Mouse (Mus musculus) embryonic facial prominence, embryonic 15.5 days (tissue): ENCODE measurements around the gene Tas2r126. TPM values are rescaled to one million over a fixed set of nuclear protein-coding genes. Genes with fewer than 3 reads are reported as not detected.
A peak's percentile ranks its signal among the peaks of the same experiment; 100 is the strongest.

Experiments
- ATAC-seq: fragments of 200-750 bp; cut with Nextera tagmentation; 2 replicates; pipeline ENCODE4 v1.8.0; 2017; ENCODE audit warnings: low read depth, moderate TSS enrichment; ENCODE audit not compliant: insufficient number of reproducible peaks, low FRiP score, low TSS enrichment
- H3K27ac ChIP-seq: fragments of 300-500 bp; sonication (generic); replicated peaks from 2 replicates; pipeline ENCODE4 v1.5.1; 2015; ENCODE audit warnings: mild to moderate bottlenecking, inconsistent platforms
- H3K27me3 ChIP-seq: fragments of 300-500 bp; sonication (generic); 2 replicates; pipeline ENCODE4 v1.6.1; 2015; ENCODE audit warnings: inconsistent platforms
- H3K36me3 ChIP-seq: fragments of 300-500 bp; sonication (generic); 2 replicates; pipeline ENCODE4 v1.6.1; 2015; ENCODE audit warnings: mild to moderate bottlenecking, inconsistent platforms
- H3K4me1 ChIP-seq: fragments of 300-500 bp; sonication (generic); 2 replicates; pipeline ENCODE4 v1.6.1; 2015; ENCODE audit warnings: inconsistent platforms
- H3K4me2 ChIP-seq: fragments of 300-500 bp; sonication (generic); replicated peaks from 2 replicates; pipeline ENCODE4 v1.6.1; 2015; ENCODE audit warnings: mild to moderate bottlenecking, inconsistent platforms
- H3K4me3 ChIP-seq: fragments of 300-500 bp; sonication (generic); replicated peaks from 2 replicates; pipeline ENCODE4 v1.5.1; 2015; ENCODE audit warnings: mild to moderate bottlenecking, inconsistent platforms
- H3K9ac ChIP-seq: fragments of 300-500 bp; sonication (generic); 2 replicates; pipeline ENCODE4 v1.6.1; 2015; ENCODE audit warnings: inconsistent platforms
- H3K9me3 ChIP-seq: fragments of 300-500 bp; sonication (generic); replicated peaks from 2 replicates; pipeline ENCODE4 v1.6.1; 2016; ENCODE audit warnings: inconsistent platforms
- whole genome bisulfite sequencing: fragments of 180-500 bp; shearing (Covaris S2); methylation state at CpG from one replicate; pipeline ENCODE4 v1.1.7; 2015; 5-methylcytosine and 5-hydroxymethylcytosine counted together
- polyA plus RNA-seq: library from polyadenylated mRNA; unstranded; fragments of >200 nt; fragmentation: Nextera tagmentation; extraction: Ambion mirVana; gene quantifications from 2 replicates; pipeline ENCODE4 v1.2.1, GENCODE M21; 2015

The Tas2r126 gene
- polyA plus RNA-seq = not detected in 2 replicates

GRCm38 (mm10) chr6:42434446-42434845, at the start of gene Tas2r126:
TSS of gene Tas2r126 (plus strand) at chr6:42434535.
- Histone ChIP-seq H3K9ac (no peak within 1 kb of the TSS), H3K27me3 (no peaks in the 10 kb centered on the region), H3K4me1 (no peaks in the 10 kb centered on the region), H3K4me3 (no peak within 1 kb of the TSS), H3K27ac (no peak within 1 kb of the TSS), H3K4me2 (no peak within 1 kb of the TSS), H3K9me3 (no peaks in the 10 kb centered on the region), H3K36me3 (no peaks in the 10 kb centered on the region)
- 87% methylated on average over 6 of the region's 6 CpGs for WGBS
- ATAC-seq = no peak

GRCm38 (mm10) chr6:42385635-42386034, 48.7 kb upstream of the Tas2r126 start:
- WGBS = 66% methylated on average over 4 of the region's 4 CpGs
- no peak for ATAC-seq

GRCm38 (mm10) chr6:42391796-42392330, 42.5 kb upstream of the Tas2r126 start:
- Histone ChIP-seq H3K9ac (no peak overlapping the region), H3K9me3 (no peaks in the 10 kb centered on the region), H3K4me3 (no peak overlapping the region), H3K27me3 (no peaks in the 10 kb centered on the region), H3K27ac (no peak overlapping the region), H3K36me3 (no peaks in the 10 kb centered on the region), H3K4me1 (peaks cover 2% of the 10 kb centered on the region; the same call in 1 of the 2 replicates), H3K4me2 (no peak overlapping the region)
- WGBS = 42% methylated on average over 2 of the region's 2 CpGs
- ATAC-seq = no peak

More at GRCm38 (mm10) chr6:42385635-42386034, 48.7 kb upstream of the Tas2r126 start:
- Histone ChIP-seq H3K9me3 (no peaks in the 10 kb centered on the region), H3K4me2 (no peak overlapping the region), H3K27ac (no peak overlapping the region), H3K36me3 (no peaks in the 10 kb centered on the region), H3K9ac (no peak overlapping the region), H3K4me3 (no peak overlapping the region), H3K27me3 (no peaks in the 10 kb centered on the region), H3K4me1 (peaks cover 10% of the 10 kb centered on the region)

- Histone ChIP-seq H3K36me3 (no peaks in the 10 kb centered on the region), H3K27ac (peak overlapping the region; percentile 23; the same call in 1 of the 2 replicates), H3K27me3 (no peaks in the 10 kb centered on the region), H3K9ac (no peak overlapping the region), H3K4me1 (peaks cover 6% of the 10 kb centered on the region; the same call in 1 of the 2 replicates), H3K4me3 (no peak overlapping the region), H3K4me2 (no peak overlapping the region), H3K9me3 (no peaks in the 10 kb centered on the region)
- ATAC-seq = peak; percentile 69
- 41% methylated on average over 9 of the region's 9 CpGs for WGBS
Observed at GRCm38 (mm10) chr6:42395960-42396809, 38.1 kb upstream of the Tas2r126 start.

- 67% methylated on average over 3 of the region's 3 CpGs for WGBS
- H3K27ac ChIP-seq = peak overlapping the region; percentile 59
- H3K27me3 ChIP-seq = no peaks in the 10 kb centered on the region
- no peaks in the 10 kb centered on the region for H3K9me3 ChIP-seq
- peaks cover 6% of the 10 kb centered on the region; the same call in 1 of the 2 replicates for H3K4me1 ChIP-seq
- no peaks in the 10 kb centered on the region for H3K36me3 ChIP-seq
- H3K9ac ChIP-seq = no peak overlapping the region
- no peak overlapping the region for H3K4me3 ChIP-seq
- no peak overlapping the region for H3K4me2 ChIP-seq
- ATAC-seq = no peak
Observed at GRCm38 (mm10) chr6:42397041-42397657, 37.2 kb upstream of the Tas2r126 start.

- Histone ChIP-seq H3K27me3 (no peaks in the 10 kb centered on the region), H3K9ac (no peak overlapping the region), H3K36me3 (no peaks in the 10 kb centered on the region), H3K4me2 (no peak overlapping the region), H3K9me3 (no peaks in the 10 kb centered on the region), H3K4me1 (peaks cover 6% of the 10 kb centered on the region; the same call in 1 of the 2 replicates), H3K27ac (no peak overlapping the region), H3K4me3 (no peak overlapping the region)
- no peak for ATAC-seq
- WGBS = 85% methylated on average over 3 of the region's 3 CpGs
Observed at GRCm38 (mm10) chr6:42398285-42398684, 36.0 kb upstream of the Tas2r126 start.

GRCm38 (mm10) chr6:42398998-42399397, 35.3 kb upstream of the Tas2r126 start:
- no peak overlapping the region for H3K4me3 ChIP-seq
- H3K9me3 ChIP-seq = no peaks in the 10 kb centered on the region

GRCm38 (mm10) chr6:42399938-42400337, 34.4 kb upstream of the Tas2r126 start, which contains the start of gene Tas2r143:
TSS of gene Tas2r143 (plus strand) at chr6:42400238.
- Histone ChIP-seq H3K4me1 (peaks cover 6% of the 10 kb centered on the region; the same call in 1 of the 2 replicates), H3K27ac (no peak within 1 kb of the TSS), H3K4me3 (no peak within 1 kb of the TSS), H3K9me3 (no peaks in the 10 kb centered on the region), H3K4me2 (no peak within 1 kb of the TSS), H3K27me3 (no peaks in the 10 kb centered on the region), H3K36me3 (no peaks in the 10 kb centered on the region), H3K9ac (no peak within 1 kb of the TSS)
- ATAC-seq = no peak
- WGBS = 61% methylated on average over 1 of the region's 1 CpGs

More at GRCm38 (mm10) chr6:42398998-42399397, 35.3 kb upstream of the Tas2r126 start:
- peaks cover 6% of the 10 kb centered on the region; the same call in 1 of the 2 replicates for H3K4me1 ChIP-seq
- 83% methylated on average over 1 of the region's 1 CpGs for WGBS
- ATAC-seq = no peak
- H3K36me3 ChIP-seq = no peaks in the 10 kb centered on the region
- no peak overlapping the region for H3K4me2 ChIP-seq
- no peak overlapping the region for H3K9ac ChIP-seq
- no peaks in the 10 kb centered on the region for H3K27me3 ChIP-seq
- no peak overlapping the region for H3K27ac ChIP-seq

- 74% methylated on average over 2 of the region's 2 CpGs for WGBS
- no peak within 1 kb of the TSS for H3K9ac ChIP-seq
- H3K4me3 ChIP-seq = no peak within 1 kb of the TSS
- H3K27ac ChIP-seq = no peak within 1 kb of the TSS
- H3K27me3 ChIP-seq = no peaks in the 10 kb centered on the region
- no peak within 1 kb of the TSS for H3K4me2 ChIP-seq
- H3K9me3 ChIP-seq = no peaks in the 10 kb centered on the region
- H3K4me1 ChIP-seq = no peaks in the 10 kb centered on the region
- no peaks in the 10 kb centered on the region for H3K36me3 ChIP-seq
- ATAC-seq = no peak
Observed at GRCm38 (mm10) chr6:42405134-42405533, 29.2 kb upstream of the Tas2r126 start, which contains the start of gene Tas2r135. TSS of gene Tas2r135 (plus strand) at chr6:42405434.

GRCm38 (mm10) chr6:42419443-42419842, 14.9 kb upstream of the Tas2r126 start:
- H3K36me3 ChIP-seq = no peaks in the 10 kb centered on the region
- no peak overlapping the region for H3K9ac ChIP-seq
- no peaks in the 10 kb centered on the region for H3K27me3 ChIP-seq
- no peak for ATAC-seq
- no peak overlapping the region for H3K4me2 ChIP-seq
- no peaks in the 10 kb centered on the region for H3K9me3 ChIP-seq
- H3K4me3 ChIP-seq = no peak overlapping the region
- H3K27ac ChIP-seq = no peak overlapping the region
- WGBS = 83% methylated on average over 2 of the region's 2 CpGs
- H3K4me1 ChIP-seq = no peaks in the 10 kb centered on the region

GRCm38 (mm10) chr6:42421439-42421838, 12.9 kb upstream of the Tas2r126 start:
- Histone ChIP-seq H3K4me1 (no peaks in the 10 kb centered on the region), H3K27ac (no peak overlapping the region), H3K4me3 (no peak overlapping the region), H3K4me2 (no peak overlapping the region), H3K27me3 (no peaks in the 10 kb centered on the region), H3K9me3 (no peaks in the 10 kb centered on the region), H3K36me3 (no peaks in the 10 kb centered on the region), H3K9ac (no peak overlapping the region)
- WGBS = 70% methylated on average over 2 of the region's 2 CpGs
- no peak for ATAC-seq
